Mouse (Mus musculus): ENCODE measurements at regions not wholly inside any gene's neighbourhood (a gene's known extent, or its start where the extent isn't known, plus 50 kb on each side); places are given as distances from the start of the nearest gene placed in this dataset.

GRCm38 (mm10) chr11:114254344-114254743 lies 187.5 kb upstream of the Sdk2 start:
- TF ChIP-seq FLI1 (IDR thresholded peaks at IDR 0.05; ENCODE audit: low read length) = no peak
- no peak for TF ChIP-seq GATA1 (IDR thresholded peaks at IDR 0.05; ENCODE audit: borderline replicate concordance, low read length)
